Mouse (Mus musculus) bone marrow, adult 2 months (tissue): ENCODE data around the gene Ccnd1. TPM values are rescaled to one million over a fixed set of nuclear protein-coding genes. Genes with fewer than 3 reads are reported as not detected.
A peak's percentile ranks its signal among the peaks of the same experiment; 100 is the strongest.

Source experiments
- H3K27ac ChIP-seq: fragments of 200-500 bp; 2 replicates; pipeline ENCODE4 v1.5.1; 2012; ENCODE audit warnings: low read depth, mild to moderate bottlenecking, control low read depth, inconsistent platforms, low read length; ENCODE audit not compliant: control insufficient read depth, poor library complexity, insufficient read depth
- H3K4me1 ChIP-seq: fragments of 200-500 bp; 2 replicates; pipeline ENCODE4 v1.6.1; 2011; ENCODE audit warnings: low read length; ENCODE audit not compliant: control insufficient read depth, insufficient read depth
- H3K4me3 ChIP-seq: fragments of 200-500 bp; replicated peaks from 2 replicates; pipeline ENCODE3; 2011; ENCODE audit warnings: mild to moderate bottlenecking, low read depth, low read length, control low read depth; ENCODE audit not compliant: control insufficient read depth
- CTCF ChIP-seq: fragments of 200-500 bp; IDR thresholded peaks from 2 replicates; pipeline ENCODE4 v1.5.1; 2011; ENCODE audit warnings: low read length, control low read depth; ENCODE audit not compliant: control insufficient read depth, insufficient read depth
- POLR2A ChIP-seq: fragments of 200-500 bp; IDR thresholded peaks from 2 replicates; pipeline ENCODE4 v1.6.1; 2011; ENCODE audit warnings: low read depth, mild to moderate bottlenecking, control low read depth, low read length, borderline replicate concordance; ENCODE audit not compliant: control insufficient read depth
- WGBS: fragments of 180-500 bp; shearing (Covaris S2); methylation state at CpG from one replicate; pipeline ENCODE4 v1.1.7; 2018; 5-methylcytosine and 5-hydroxymethylcytosine counted together
- polyA plus RNA-seq: library from polyadenylated mRNA; stranded (reverse); fragments of >200 nt; gene quantifications from 2 replicates; pipeline ENCODE4 v1.2.4, GENCODE M21; 2011; ENCODE audit warnings: low replicate concordance; ENCODE audit not compliant: missing spikeins, insufficient read depth, insufficient read length

Ccnd1 gene
- polyA plus RNA-seq, result 2.7 and 10.0 TPM in 2 replicates

DNA sequence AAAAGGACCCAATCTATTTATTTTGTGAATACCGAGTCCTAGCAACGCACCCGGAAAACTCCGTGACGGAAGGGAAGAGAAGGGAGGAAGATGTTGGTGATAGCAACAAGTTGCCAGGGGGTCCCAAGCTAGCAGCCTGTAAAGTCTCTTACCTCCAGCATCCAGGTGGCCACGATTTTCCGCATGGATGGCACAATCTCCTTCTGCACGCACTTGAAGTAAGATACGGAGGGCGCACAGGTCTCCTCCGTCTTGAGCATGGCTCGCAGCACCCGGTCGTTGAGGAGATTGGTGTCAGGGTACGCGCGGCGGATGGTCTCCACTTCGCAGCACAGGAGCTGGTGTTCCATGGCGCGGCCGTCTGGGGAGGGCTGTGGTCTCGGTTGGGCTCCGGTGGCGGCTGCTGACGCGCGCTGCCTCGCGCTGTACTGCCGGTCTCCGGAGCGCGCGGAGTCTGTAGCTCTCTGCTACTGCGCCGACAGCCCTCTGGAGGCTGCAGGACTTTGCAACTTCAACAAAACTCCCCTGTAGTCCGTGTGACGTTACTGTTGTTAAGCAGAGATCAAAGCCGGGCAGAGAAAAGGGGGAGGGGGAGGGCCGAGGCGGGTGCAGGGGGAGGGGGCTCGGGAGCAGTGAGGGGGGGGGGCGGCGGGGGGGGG is at the start of gene Ccnd1:
Gene Ccnd1, minus strand, starts transcription at position 582 of the 659 bp plus-strand sequence.
- Histone ChIP-seq H3K4me3 (peak within 1 kb of the TSS; percentile 50), H3K4me1 (no peaks in the 10 kb centered on the region; the same call in 1 of the 2 replicates), H3K27ac (no peak within 1 kb of the TSS)
- WGBS, result under 1% methylated on average over 42 of the region's 45 CpGs
- TF ChIP-seq CTCF, result no peak
- TF ChIP-seq POLR2A, result no peak

DNA sequence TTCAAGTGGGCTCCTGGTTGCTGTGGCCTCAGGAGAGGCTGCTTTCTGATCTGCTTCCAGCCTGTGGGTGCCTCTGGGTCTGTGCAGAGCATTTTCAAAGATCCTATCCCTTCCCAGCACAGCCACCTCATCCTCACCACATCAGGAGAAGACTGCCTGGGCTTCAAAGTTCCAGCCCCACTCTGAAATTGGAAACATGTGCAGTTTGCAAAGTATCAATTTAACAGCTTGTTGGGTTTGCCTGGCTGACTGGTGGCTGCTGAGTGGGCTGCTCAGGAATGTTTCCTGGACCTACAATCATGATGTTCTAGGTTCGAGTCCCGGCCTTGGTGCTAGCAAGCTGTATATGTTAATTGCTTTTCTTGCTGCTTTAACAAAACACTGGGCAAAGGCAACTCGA is 49.1 kb upstream of the Ccnd1 start:
- no peak overlapping the region for H3K4me3 ChIP-seq
- 76% methylated on average over 3 of the region's 3 CpGs for WGBS
- H3K4me1 ChIP-seq, result no peaks in the 10 kb centered on the region
- TF ChIP-seq CTCF (no peak), POLR2A (no peak)
- no peak overlapping the region for H3K27ac ChIP-seq

DNA sequence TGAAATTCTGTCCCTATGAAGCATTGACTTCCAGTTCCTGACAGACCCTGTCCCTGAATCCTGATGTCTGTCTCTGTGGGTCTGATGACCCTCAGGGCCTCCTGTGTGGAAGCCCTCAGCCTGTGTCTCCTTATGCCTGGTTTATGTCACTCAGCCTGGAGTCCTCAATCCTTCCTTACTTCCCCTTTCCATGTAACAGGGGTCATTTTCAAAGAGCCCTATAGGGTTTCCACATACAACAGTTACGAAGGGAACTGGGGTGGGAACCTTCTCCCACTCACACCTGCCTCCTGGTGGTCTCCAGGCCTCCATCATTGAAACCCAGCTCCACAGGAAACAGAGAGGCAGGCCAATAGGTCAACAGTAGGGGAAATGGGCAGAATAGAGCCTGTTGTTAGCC is 45.4 kb upstream of the Ccnd1 start:
- Histone ChIP-seq H3K27ac (no peak overlapping the region), H3K4me3 (no peak overlapping the region), H3K4me1 (no peaks in the 10 kb centered on the region; the same call in 1 of the 2 replicates)
- no peak for TF ChIP-seq CTCF
- TF ChIP-seq POLR2A, result no peak
- WGBS, result 40% methylated on average over 1 of the region's 1 CpGs

DNA sequence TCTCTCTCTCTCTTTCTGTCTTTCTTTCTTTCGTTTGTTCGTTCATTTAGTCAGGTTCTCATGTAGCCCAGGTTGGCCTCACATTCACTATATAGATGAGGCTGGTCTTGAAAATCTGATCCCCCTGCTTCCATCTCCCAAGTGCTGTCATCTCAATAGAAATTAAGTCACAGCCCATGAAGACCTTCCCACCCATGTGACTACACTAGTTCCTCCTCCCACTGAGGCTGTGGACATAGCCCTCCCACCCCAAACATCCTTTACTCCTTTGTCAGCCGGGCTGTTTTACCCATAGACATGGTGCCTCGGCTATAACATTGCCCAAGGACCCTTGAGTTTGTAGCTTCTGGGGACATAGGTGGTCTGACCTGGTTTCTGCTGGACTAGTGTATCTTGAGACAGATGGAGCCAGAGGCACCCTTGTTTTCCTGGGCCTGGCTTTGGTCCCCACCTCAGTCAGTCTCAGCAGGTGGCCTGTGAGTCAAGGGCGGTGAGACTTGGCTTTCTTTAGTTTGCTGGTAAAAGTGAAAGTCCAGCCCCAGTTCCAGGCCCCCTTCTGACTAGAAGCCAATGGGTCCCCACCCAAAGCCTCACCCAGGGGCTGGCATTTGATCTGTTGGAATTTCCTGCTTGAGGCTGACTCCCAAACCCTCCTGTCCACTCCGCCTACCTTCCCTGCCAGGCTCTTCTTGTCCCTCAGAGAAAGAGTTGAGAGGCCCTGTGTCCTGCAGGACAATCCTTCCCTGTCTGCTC is 42.8 kb upstream of the Ccnd1 start:
- H3K4me3 ChIP-seq, result no peak overlapping the region
- no peaks in the 10 kb centered on the region; the same call in none of the 2 replicates for H3K4me1 ChIP-seq
- no peak overlapping the region for H3K27ac ChIP-seq
- 85% methylated on average over 6 of the region's 6 CpGs for WGBS
- no peak for TF ChIP-seq POLR2A
- TF ChIP-seq CTCF, result no peak

DNA sequence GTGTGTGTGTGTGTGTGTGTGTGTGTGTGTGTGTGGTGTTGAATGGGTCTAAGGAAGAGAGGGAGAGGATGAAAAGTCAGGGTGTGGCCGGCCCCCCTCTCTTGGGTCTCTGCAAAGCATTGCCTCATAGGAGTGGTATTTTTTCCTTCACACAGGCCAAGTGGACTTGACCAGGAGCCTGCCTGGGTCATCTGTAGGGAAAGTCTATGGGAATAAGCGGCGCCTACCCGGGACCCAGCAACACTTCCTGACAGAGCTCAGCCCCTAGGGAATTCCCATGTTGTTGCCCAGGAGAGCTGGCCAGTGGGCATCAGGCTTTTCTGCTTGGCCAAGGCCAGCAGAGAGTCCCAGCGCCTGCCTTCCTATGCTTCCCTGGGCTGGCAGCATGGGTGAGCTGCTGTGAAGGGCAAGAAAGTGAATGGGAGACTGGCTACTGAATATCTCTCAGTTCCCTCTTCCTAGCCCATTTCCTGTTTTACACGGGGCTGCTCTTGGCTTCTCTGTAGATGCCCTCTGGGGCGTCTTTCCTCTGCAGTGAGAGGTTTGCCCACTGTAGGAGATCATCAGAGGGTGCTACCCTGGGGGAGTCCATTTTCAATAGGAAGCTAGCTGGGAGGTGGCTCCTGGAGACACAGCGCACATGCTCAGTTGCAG is 41.8 kb upstream of the Ccnd1 start:
- H3K27ac ChIP-seq, result no peak overlapping the region
- no peak for TF ChIP-seq CTCF
- TF ChIP-seq POLR2A, result no peak
- WGBS, result 59% methylated on average over 8 of the region's 8 CpGs
- H3K4me3 ChIP-seq, result no peak overlapping the region
- no peaks in the 10 kb centered on the region; the same call in none of the 2 replicates for H3K4me1 ChIP-seq

DNA sequence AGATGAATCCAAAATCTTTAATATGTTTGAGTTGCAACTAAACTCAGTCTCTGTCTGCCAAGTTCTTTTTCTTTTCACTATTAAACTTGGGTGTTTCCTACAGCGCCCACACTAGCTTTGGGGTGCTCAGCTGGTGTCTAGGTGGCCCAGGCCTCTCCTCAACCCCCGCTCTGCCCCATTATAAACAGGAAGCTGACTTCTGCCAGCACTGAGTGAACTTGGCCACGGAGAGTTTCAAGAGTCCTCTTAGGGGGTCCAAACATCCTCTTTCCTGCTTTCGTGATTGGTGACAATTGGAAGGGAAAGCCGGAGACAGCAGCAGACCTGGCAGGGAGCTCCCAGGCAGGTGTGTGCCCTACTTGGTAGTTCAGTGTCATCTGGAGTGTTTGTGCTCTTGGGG is 40.1 kb upstream of the Ccnd1 start:
- TF ChIP-seq CTCF (no peak), POLR2A (no peak)
- no peaks in the 10 kb centered on the region; the same call in none of the 2 replicates for H3K4me1 ChIP-seq
- H3K4me3 ChIP-seq, result no peak overlapping the region
- 24% methylated on average over 5 of the region's 5 CpGs for WGBS
- no peak overlapping the region for H3K27ac ChIP-seq

DNA sequence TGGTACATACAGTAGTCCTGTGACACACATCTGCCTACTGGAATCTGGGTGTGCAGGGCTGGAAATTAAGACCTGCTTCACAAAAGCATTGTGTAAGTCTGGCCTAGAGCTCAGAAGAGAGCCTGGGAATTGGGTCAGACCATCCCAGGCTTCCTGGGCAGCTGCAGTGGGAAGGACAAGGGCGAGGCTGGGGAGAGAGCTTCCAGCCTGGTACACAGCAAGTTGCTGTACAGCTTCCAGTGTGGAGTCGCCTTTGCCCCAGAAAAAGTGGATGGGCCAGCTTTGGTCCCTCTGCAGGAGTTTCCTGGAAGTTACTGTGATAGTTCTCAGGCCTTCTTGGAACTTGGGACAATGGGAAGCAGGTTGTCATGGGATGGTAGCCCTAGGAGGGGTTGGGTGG is 37.4 kb upstream of the Ccnd1 start:
- Histone ChIP-seq H3K4me3 (no peak overlapping the region), H3K4me1 (no peaks in the 10 kb centered on the region; the same call in none of the 2 replicates), H3K27ac (no peak overlapping the region)
- no peak for TF ChIP-seq CTCF
- TF ChIP-seq POLR2A, result no peak
- 71% methylated on average over 2 of the region's 2 CpGs for WGBS

DNA sequence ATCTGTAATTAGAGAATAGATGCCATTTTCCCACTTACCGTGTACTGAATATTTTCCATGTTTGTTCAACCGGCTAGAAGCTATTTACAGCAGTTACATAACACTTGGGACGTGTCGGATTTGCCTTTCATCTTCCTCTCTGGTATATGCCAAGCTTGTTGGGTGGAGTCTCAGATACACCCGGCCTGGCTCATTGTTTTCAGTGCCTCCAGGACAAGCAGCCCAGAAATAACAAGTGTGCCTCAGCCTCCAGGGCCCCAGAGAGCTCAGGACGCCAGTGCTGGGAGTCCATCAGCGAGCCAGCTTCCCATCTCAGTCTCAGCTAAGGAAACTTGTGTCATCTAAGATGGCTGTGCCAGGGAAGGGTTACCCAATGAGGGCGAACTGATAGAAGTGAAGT is 33.7 kb upstream of the Ccnd1 start:
- no peak for TF ChIP-seq POLR2A
- no peak for TF ChIP-seq CTCF
- Histone ChIP-seq H3K4me1 (no peaks in the 10 kb centered on the region), H3K4me3 (no peak overlapping the region), H3K27ac (no peak overlapping the region)
- 77% methylated on average over 8 of the region's 8 CpGs for WGBS
